Mouse (Mus musculus) E14TG2a.4 (cell line): Measurements from ENCODE around the gene Zzz3.

Source experiments
- H3K27me3 ChIP-seq: 2 replicates; pipeline ENCODE4 v1.6.1; 2014; ENCODE audit warnings: low read length, control low read depth; ENCODE audit not compliant: insufficient read depth
- H3K36me3 ChIP-seq: 2 replicates; pipeline ENCODE4 v1.6.1; 2014; ENCODE audit warnings: low read length, control low read depth; ENCODE audit not compliant: insufficient read depth
- H3K4me1 ChIP-seq: replicated peaks from 2 replicates; pipeline ENCODE4 v1.6.1; 2014; ENCODE audit warnings: low read depth, low read length, control low read depth
- H3K4me3 ChIP-seq: replicated peaks from 2 replicates; pipeline ENCODE4 v1.5.1; 2014; ENCODE audit warnings: mild to moderate bottlenecking, low read length
- H3K9me3 ChIP-seq: 2 replicates; pipeline ENCODE4 v1.6.1; 2014; ENCODE audit warnings: low read length, control low read depth
- CTCF ChIP-seq: conservative IDR thresholded peaks from 2 replicates; pipeline ENCODE4 v1.5.1; 2014; ENCODE audit warnings: low read length
- NANOG ChIP-seq: IDR thresholded peaks from 2 replicates; pipeline ENCODE4 v1.6.1; 2014; ENCODE audit warnings: borderline replicate concordance, low read length, mixed read lengths
- POU5F1 ChIP-seq: IDR thresholded peaks from 2 replicates; pipeline ENCODE4 v1.6.1; 2014; ENCODE audit warnings: low read length, borderline replicate concordance

The Zzz3 gene

DNA sequence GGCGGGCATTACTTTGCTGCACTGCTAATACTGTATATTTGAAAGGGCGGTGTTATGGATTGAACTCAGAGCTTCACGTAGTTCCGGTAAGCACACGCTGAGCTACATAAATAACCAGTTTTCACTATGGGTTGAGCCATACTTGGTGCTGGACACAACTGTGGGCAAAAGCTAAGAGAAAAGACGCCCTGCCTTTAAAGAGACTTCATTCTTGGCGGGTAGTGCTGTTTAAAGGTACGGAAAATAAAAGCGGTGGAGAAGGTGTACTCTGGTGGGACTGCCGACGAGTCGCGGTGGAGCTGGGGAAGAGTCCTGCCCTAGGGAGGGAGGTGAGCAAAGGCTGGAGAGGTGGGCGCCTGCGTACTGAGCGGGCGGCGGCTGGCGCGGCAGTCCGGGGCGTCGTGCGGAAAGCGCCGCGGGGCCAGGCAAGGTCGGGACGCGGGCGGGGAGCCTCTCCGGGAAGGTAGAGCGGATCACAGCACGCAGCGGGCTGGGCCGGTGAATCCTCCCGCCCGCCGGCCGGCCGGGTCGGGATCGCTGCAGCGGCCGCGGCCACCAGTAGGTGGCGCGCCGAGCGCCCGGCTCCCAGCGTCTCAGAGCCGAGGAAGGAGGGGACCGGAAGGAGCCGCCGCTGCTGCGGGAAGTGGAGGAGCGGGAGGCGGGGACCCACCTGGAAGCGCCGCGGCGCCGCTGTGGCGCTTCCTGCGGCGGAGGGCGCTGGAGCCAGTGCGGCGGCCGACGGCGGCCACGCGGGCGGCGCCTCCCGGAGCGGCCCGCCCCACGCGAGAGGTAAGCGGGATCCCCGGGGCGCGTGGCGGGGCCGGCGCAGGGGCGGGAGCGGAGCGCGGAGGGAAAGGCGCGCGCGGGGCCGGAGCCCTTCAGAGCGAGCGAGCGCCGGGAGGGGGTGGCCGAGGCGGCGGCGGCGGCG lies at the start of gene Zzz3:
Zzz3 (plus strand) TSS at position 124 of the 928 bp plus-strand sequence.
- no peak for TF ChIP-seq NANOG
- no peak for TF ChIP-seq POU5F1
- no peak for TF ChIP-seq CTCF

DNA sequence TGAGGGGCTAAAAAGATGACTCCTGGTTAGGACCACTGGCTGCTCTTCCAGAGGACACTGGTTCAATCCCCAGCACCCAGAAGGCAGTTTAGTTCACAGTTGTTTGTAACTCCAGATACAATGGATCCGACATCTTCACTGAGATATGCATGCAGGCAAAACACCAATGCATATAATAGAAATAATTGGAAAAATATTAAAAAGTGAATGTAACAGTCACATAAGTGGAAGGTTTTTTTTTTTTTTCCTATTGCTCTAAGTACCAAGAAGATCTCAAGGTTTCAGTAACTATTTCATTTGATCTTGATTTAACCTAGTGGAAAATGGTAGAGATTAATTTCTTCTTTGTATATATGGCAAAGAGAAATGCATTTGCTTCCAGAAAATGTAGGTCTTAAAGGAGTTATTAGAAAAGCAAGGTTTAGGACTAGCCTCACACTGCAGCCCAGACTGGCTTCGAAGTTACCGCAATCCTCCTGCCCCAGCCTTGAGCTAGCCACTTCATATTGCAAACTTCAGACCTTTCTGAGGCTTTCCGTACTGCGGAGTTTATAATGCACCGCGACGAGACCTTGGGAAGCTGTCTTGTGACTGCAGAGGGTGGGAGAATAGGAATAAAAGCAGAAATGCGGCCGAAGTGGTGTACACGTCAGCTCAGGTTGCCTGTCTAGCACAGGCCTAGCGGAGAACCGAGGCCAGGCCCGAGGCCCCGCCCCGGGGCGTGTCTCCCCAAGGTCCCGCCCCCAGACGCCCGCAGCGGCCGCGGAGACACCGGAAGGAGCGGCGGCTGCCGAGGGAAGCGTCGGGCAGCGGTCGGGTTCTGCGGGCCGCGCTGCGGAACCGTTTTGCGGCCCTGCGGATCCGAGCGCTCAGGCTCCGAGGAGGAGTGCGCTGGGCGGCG lies 49.3 kb upstream of the Zzz3 start, which contains the start of gene Usp33:
Usp33 (plus strand) TSS at position 747 of the 901 bp plus-strand sequence.
- Histone ChIP-seq H3K9me3 (no peaks in the 10 kb centered on the region), H3K36me3 (peaks cover 7% of the 10 kb centered on the region; the same call in 1 of the 2 replicates), H3K4me1 (peaks cover 60% of the 10 kb centered on the region), H3K4me3 (peak within 1 kb of the TSS; percentile 83), H3K27me3 (no peaks in the 10 kb centered on the region)
- TF ChIP-seq CTCF (no peak), POU5F1 (no peak), NANOG (no peak)

More for the DNA sequence above, at the start of gene Zzz3:
- H3K4me3 ChIP-seq, result peak within 1 kb of the TSS; percentile 90
- H3K4me1 ChIP-seq, result peaks cover 52% of the 10 kb centered on the region
- no peaks in the 10 kb centered on the region for H3K9me3 ChIP-seq
- no peaks in the 10 kb centered on the region for H3K27me3 ChIP-seq
- peaks cover 44% of the 10 kb centered on the region for H3K36me3 ChIP-seq

DNA sequence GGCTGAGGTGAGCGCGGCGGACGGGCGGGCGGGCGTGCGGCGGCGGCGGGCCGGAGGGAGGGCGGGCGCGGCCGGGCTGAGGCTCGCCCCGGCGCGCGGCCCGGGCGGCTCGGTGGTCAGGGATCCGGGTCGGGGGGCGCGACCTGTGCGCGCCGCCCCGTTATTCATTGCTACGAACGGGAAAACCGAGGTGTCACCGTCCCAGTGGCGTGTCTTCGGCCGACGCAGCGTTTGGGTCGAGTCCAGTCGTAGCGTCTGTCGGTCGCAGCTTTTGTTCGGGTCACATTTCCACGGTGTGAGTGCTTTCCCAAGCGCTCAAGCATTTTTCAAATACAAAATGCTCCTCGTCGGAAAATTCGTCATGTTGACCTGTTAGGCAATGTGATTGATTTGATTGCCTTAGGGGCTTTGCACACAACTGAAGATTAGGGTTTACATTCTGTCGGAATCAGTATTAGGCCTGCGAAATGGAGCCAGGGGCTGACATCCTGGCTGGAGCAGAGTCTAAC lies 48.6 kb upstream of the Zzz3 start:
- Histone ChIP-seq H3K36me3 (peaks cover 7% of the 10 kb centered on the region; the same call in 1 of the 2 replicates), H3K27me3 (no peaks in the 10 kb centered on the region), H3K9me3 (no peaks in the 10 kb centered on the region), H3K4me3 (peak overlapping the region; percentile 83), H3K4me1 (peaks cover 60% of the 10 kb centered on the region)
- TF ChIP-seq POU5F1 (no peak), CTCF (no peak), NANOG (no peak)

- Histone ChIP-seq H3K4me1 (peaks cover 55% of the 10 kb centered on the region), H3K4me3 (peak overlapping the region; percentile 83)
- no peak for TF ChIP-seq CTCF
- TF ChIP-seq NANOG, result no peak
- TF ChIP-seq POU5F1, result no peak
Observed at GRCm38 (mm10) chr3:152347227-152347626, 48.0 kb upstream of the Zzz3 start.

GRCm38 (mm10) chr3:152348011-152348830 lies 47.1 kb upstream of the Zzz3 start:
- Histone ChIP-seq H3K27me3 (no peaks in the 10 kb centered on the region), H3K36me3 (peaks cover 7% of the 10 kb centered on the region; the same call in 1 of the 2 replicates), H3K4me3 (no peak overlapping the region), H3K4me1 (peaks cover 45% of the 10 kb centered on the region), H3K9me3 (no peaks in the 10 kb centered on the region)
- TF ChIP-seq POU5F1 (no peak), CTCF (no peak), NANOG (no peak)

More at GRCm38 (mm10) chr3:152347227-152347626, 48.0 kb upstream of the Zzz3 start:
- Histone ChIP-seq H3K36me3 (peaks cover 7% of the 10 kb centered on the region; the same call in 1 of the 2 replicates), H3K27me3 (no peaks in the 10 kb centered on the region), H3K9me3 (no peaks in the 10 kb centered on the region)

DNA sequence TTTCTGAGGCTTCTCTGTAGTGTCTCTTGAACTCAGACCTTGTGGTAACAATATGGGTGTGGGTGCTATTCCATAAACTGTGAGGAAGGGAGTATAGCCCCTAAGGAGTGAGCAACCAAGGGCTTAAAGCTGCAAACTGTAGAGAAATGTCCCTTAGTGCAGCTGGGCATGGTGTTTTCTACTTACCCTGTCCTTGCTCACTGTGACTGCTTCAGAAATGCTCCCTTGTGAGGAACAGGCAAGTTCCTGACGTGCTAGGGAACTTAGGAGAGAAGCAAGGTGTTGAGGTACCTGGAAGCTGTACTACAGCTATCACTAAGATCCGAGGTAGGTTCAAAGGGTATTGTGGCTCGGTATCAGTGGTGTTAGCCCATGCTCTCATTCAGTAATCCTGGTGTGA lies 44.8 kb upstream of the Zzz3 start:
- H3K36me3 ChIP-seq, result peaks cover 7% of the 10 kb centered on the region; the same call in 1 of the 2 replicates
- H3K27me3 ChIP-seq, result no peaks in the 10 kb centered on the region

DNA sequence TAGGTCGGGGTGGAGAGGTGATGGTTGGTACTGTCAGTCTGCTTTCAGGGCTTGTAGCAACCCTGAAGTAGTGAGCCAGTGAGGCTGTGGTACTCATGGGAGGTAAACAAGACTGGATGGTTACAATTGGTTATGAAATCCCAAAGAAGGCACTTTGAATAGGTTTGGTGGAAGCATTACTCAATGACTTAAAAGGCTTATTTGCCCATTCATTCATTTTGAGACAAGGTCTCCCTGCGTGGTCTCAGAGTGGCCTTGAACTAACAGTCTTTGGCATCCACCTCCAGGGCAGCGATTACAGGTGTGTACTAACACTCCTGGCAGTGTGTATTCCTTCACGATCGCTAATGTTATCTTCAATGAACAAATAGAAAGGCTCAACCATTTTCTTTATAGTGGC lies 44.3 kb upstream of the Zzz3 start:
- H3K4me3 ChIP-seq, result no peak overlapping the region
- H3K4me1 ChIP-seq, result peaks cover 41% of the 10 kb centered on the region
- H3K36me3 ChIP-seq, result peaks cover 7% of the 10 kb centered on the region; the same call in 1 of the 2 replicates
- no peaks in the 10 kb centered on the region for H3K27me3 ChIP-seq
- TF ChIP-seq POU5F1 (no peak), NANOG (no peak), CTCF (no peak)
- H3K9me3 ChIP-seq, result no peaks in the 10 kb centered on the region

More for the DNA sequence above, 44.8 kb upstream of the Zzz3 start:
- TF ChIP-seq CTCF, result no peak
- no peak for TF ChIP-seq POU5F1
- no peak for TF ChIP-seq NANOG
- H3K4me3 ChIP-seq, result no peak overlapping the region
- peaks cover 40% of the 10 kb centered on the region for H3K4me1 ChIP-seq
- H3K9me3 ChIP-seq, result no peaks in the 10 kb centered on the region
